Mouse (Mus musculus) left cerebral cortex, adult 2 months (tissue): Measurements from ENCODE around the gene Pxn. TPM values are rescaled to one million over a fixed set of nuclear protein-coding genes. Genes with fewer than 3 reads are reported as not detected.
A peak's percentile ranks its signal among the peaks of the same experiment; 100 is the strongest.

ENCODE experiments used
- DNase-seq, 2 experiments: peaks; one replicate each; pipeline ENCODE4 v3.0.0; 2021 to 2022; ENCODE audit warnings: low spot score in 2 of 2, mixed read lengths in 1 of 2; ENCODE audit errors: extremely low spot score in 1 of 2
- H3K27ac ChIP-seq: fragments of 200-600 bp; 2 replicates; pipeline ENCODE4 v1.8.1; 2022
- H3K4me3 ChIP-seq: fragments of 200-600 bp; 2 replicates; pipeline ENCODE4 v1.8.1; 2022
- CTCF ChIP-seq: fragments of 200-600 bp; IDR thresholded peaks from 2 replicates; pipeline ENCODE4 v1.8.1; 2022; ENCODE audit warnings: antibody characterized with exemption, mild to moderate bottlenecking, moderate library complexity
- intact Hi-C: fragments of 180-260 bp; cut with DNase I; formaldehyde crosslinking; loops from one replicate; pipeline ENCODE4 v1.15.1; 2025
- total RNA-seq, 2 experiments: library from RNA; stranded (reverse); gene quantifications; 2 replicates each; pipeline ENCODE4 v1.2.3; 2021

The Pxn gene
- total RNA-seq, 2 experiments from 2014 or later = 22.8 to 25.7 TPM

DNA sequence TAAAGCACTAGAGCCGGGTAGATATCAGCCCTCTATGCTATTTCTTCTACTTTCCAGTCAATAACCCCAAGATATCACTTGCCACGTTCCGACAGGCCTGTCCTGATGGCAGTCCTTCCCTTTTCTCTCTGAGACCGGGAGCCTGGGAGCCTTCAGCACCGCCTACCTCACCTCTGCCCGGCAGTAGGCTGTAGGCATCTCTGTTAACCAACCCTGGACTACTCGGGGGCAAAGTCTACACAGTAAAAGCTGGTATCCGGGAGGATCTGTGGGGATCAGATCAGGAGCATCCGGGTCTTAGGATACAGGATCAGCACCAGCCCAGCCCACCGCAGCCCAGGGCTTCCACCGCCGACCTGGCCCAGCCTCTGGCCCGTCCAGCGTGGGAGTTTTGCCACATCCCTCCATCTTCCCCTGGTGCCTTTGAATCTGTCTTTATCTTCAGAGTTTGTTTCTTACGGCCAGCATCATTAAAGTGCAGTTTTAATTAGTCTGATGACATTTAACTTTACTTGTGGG is 16.6 kb downstream of the Pxn start:
- Histone ChIP-seq H3K4me3 (no peak overlapping the region), H3K27ac (no peak overlapping the region)
- no peak for DNase-seq
- intact Hi-C loops = no loop called here
- TF ChIP-seq CTCF = no peak

DNA sequence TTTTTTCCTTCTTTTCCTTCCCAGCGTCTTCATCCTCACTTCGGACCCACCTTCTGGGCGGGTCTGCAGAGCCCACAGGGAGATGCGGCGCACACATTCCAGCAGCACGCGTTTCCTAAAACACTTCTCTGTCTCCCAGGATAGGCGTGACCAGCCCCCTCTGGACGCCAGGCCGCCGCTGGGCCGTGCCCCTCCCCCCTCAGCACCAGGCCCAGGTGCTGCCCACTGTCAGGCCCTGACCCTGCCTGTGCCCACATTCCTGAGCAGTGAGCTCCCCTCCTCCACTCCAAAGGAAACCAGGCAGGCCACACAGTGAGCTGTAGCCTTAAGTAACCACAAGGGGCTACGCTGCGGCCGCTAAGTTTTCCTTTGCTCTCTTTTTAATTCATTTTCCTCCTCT is 17.5 kb downstream of the Pxn start:
- H3K4me3 ChIP-seq = no peak overlapping the region
- TF ChIP-seq CTCF = no peak; the same call in 1 of the 2 replicates
- DNase-seq = no peak
- no peak overlapping the region for H3K27ac ChIP-seq
- intact Hi-C loops = no loop called here

DNA sequence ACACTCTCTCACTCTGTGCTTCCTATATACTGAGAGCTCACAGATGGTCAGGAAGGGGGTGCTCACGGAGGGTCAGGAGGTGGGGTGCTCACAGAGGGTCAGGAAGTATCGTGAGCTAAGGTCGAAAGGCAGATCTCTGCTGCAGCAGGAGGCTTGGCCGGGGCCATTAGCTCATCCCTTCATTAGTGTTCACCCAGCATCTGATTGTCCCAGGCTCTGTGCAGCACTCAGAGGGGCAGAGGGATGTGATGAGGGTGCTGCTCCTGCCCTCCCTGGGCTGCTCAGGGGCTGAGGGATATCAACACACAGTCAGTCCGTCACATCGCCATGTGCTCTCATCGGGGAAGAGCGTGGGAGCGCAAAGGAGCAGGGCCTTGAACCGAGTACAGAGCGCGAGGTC is 18.0 kb downstream of the Pxn start:
- intact Hi-C loops = no loop called here
- H3K27ac ChIP-seq = no peak overlapping the region
- no peak for DNase-seq
- H3K4me3 ChIP-seq = no peak overlapping the region
- TF ChIP-seq CTCF = no peak

- DNase-seq = no peak
- TF ChIP-seq CTCF = no peak
- intact Hi-C loops = no loop called here
- Histone ChIP-seq H3K4me3 (no peak overlapping the region), H3K27ac (no peak overlapping the region)
These were observed 18.9 kb downstream of the Pxn start for GRCm38 (mm10) chr5:115525416-115525815.

GRCm38 (mm10) chr5:115525943-115526342 is 19.5 kb downstream of the Pxn start:
- intact Hi-C loops = no loop called here
- Histone ChIP-seq H3K27ac (no peak overlapping the region), H3K4me3 (no peak overlapping the region)
- DNase-seq = no peak
- no peak for TF ChIP-seq CTCF

GRCm38 (mm10) chr5:115526456-115527202 is 20.2 kb downstream of the Pxn start:
- intact Hi-C loops = no loop called here
- no peak for TF ChIP-seq CTCF
- DNase-seq = no peak
- Histone ChIP-seq H3K27ac (no peak overlapping the region), H3K4me3 (no peak overlapping the region)

DNA sequence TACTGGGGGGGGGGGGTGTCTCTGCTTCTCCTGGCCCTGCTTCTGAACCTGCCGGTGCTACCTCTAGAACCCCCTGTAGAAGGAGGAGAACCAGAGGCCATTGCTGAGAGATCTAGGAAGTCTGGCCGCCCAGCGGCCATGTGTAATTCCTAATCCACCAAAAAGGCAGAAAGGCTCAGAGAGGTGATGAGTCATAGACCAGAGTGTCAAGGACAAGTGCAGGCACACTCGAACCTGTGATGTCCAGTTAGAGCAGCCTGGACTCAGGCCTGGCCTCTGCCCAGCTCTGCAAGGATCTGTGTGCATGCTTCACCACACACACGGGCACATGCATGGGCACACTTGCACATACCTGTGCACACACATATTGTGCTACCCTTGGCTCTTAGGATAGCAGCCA is 21.7 kb downstream of the Pxn start:
- no peak overlapping the region for H3K4me3 ChIP-seq
- intact Hi-C loops = no loop called here
- DNase-seq = no peak
- no peak for TF ChIP-seq CTCF
- H3K27ac ChIP-seq = no peak overlapping the region

- DNase-seq = no peak
- TF ChIP-seq CTCF = no peak
- Histone ChIP-seq H3K4me3 (no peak overlapping the region), H3K27ac (no peak overlapping the region)
- intact Hi-C loops = no loop called here
These were observed 22.9 kb downstream of the Pxn start for GRCm38 (mm10) chr5:115529364-115529741.

DNA sequence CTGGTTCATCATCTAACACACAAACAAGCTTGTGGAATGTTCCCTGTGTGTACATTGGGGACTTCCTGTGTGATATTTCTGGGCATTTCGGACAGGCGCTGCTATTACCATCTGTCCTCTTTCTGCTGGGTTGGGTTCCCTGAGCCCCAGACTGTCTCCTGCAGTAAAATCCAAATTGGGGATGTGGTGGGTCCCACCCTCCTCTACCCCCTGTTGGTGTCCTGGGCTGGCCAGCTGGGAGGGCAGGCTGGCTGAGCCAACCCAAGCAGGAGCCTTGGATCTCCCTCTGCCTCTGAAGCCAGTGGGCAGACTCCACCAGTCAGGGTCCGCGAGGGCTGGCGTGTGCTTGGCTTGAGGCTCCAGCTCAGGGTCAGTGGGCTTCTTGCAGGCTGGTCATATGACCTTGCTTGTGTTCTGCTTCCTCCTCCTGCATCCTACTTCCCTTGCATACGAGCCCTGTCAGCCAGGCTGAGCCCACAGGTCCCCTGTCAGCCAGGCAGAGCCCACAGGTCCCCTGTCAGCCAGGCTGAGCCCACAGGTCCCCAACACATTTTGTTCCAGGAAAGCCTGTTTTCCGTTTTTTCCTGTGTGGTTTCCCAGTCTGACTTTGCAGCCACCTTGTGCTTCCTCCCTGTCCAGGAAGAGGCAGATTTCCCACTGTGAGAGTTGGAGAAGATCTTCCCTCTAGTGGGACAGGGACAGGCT is 23.4 kb downstream of the Pxn start:
- Histone ChIP-seq H3K27ac (0 out of 2 replicates have a peak overlapping the region, but pooled peaks have one; percentile 26), H3K4me3 (no peak overlapping the region)
- DNase-seq = no peak
- intact Hi-C loops = no loop called here
- TF ChIP-seq CTCF = no peak

GRCm38 (mm10) chr5:115530447-115530809 is 24.0 kb downstream of the Pxn start:
- 0 out of 2 replicates have a peak overlapping the region, but pooled peaks have one; percentile 1 for H3K27ac ChIP-seq
- intact Hi-C loops = no loop called here

DNA sequence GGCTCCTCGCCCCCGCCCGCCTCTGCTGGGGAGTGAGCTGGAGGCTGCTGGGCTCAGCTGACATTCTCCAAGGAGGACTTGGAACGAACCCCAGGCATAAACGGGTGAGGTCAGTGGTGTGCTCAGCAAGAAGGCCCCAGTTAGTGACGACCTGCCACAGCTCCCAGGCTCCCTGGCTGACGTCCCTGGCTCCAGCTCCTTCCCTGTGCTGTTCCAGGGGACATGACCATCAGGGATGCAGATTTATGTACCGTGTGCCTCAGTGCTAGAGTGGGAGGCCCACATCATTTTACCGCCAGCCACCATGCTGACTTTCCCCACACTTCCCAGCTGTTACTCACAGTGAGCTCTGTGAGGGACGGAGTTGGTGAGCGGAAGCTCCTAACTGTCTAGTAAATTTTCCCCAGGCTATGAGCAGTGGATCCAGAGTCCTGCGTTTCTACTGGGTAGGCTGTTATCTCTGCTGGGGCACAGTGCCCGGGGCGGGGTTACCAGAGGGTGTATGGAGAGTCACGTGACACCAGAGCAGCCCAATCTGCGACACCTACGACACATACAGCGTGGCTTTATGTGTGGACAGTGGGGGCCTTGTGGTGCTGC is 25.3 kb downstream of the Pxn start:
- DNase-seq = peak; percentile 53 to 60

More at GRCm38 (mm10) chr5:115530447-115530809, 24.0 kb downstream of the Pxn start:
- no peak overlapping the region for H3K4me3 ChIP-seq
- no peak for TF ChIP-seq CTCF
- DNase-seq = no peak

DNA sequence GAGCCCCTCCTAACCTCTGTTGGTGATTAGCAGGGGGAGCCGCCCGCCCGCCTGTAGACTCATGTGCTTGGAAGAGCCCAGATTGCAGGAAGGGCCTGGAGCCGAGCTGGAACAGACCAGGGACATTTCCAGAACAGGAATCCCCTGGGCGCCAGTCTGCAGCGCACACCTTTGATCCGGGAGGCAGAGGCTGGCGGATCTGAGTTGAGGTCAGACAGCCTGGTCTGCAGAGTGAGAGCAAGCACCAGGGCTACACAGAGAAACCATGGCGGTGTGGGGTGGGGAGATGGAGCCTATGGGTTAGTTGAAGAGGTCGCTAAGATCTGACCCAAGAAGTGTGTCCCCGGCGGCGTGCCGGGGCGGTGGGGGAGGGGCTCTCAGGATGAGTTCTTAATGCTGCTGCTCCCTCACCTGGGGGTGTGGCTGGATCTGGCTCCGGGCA is 27.8 kb downstream of the Pxn start:
- Histone ChIP-seq H3K27ac (no peak overlapping the region; the same call in 1 of the 2 replicates), H3K4me3 (no peak overlapping the region)
- TF ChIP-seq CTCF = no peak
- DNase-seq = no peak
- intact Hi-C loops = no loop called here

More for the DNA sequence above, 25.3 kb downstream of the Pxn start:
- TF ChIP-seq CTCF = no peak
- H3K27ac ChIP-seq = peak overlapping the region; percentile 61
- H3K4me3 ChIP-seq = no peak overlapping the region
- intact Hi-C loops = no loop called here
